Comparison of ENCODE assay signal across 23 mouse cellular contexts in genomic region chr16:24202653-24203052, GRCm38 (mm10).
DNase-seq lines count a peak whose midpoint lies in the region; ATAC-seq lines count a peak whose summit lies in the region.
"Had no signal": no experiment of that assay in that cellular context is flagged by ENCODE, and none has a peak within 500 bp of the region (broad histone marks: within the 10 kb centered on the region; RNA-seq: fewer than 3 reads in every experiment).

No protein-coding gene starts in this region.

- H3K27ac ChIP-seq in heart, embryonic 10.5 days, result peak overlapping the region; percentile 79; the same call in 1 of the 2 replicates
- H3K27ac ChIP-seq: embryonic facial prominence, embryonic 12.5 days; forebrain, embryonic 13.5 days; heart, embryonic 13.5 days; hindbrain, embryonic 12.5 days had no signal

- WGBS in heart, embryonic 10.5 days, result 80% methylated on average over 5 of the region's 5 CpGs

- H3K4me1 ChIP-seq in heart, embryonic 10.5 days, result peaks cover 57% of the 10 kb centered on the region
- H3K4me1 ChIP-seq: forebrain, embryonic 13.5 days had no signal

- no peaks in the 10 kb centered on the region for H3K27me3 ChIP-seq in heart, embryonic 10.5 days (ENCODE audit: insufficient read depth, poor library complexity, severe bottlenecking)
- H3K27me3 ChIP-seq: embryonic facial prominence, embryonic 12.5 days; forebrain, embryonic 13.5 days; heart, embryonic 13.5 days; hindbrain, embryonic 12.5 days; Patski had no signal

- no peaks in the 10 kb centered on the region for H3K9me3 ChIP-seq in heart, embryonic 10.5 days
- H3K9me3 ChIP-seq: embryonic facial prominence, embryonic 12.5 days; forebrain, embryonic 13.5 days; heart, embryonic 13.5 days; hindbrain, embryonic 12.5 days had no signal

- no peak for DNase-seq in heart, embryonic 10.5 days (ENCODE audit: low spot score)
- no peak for DNase-seq in heart, postnatal 4 days
- peak; percentile 40 for DNase-seq in lung, postnatal 36 days
- DNase-seq in lung, postnatal 14 days, result no peak
- no peak for DNase-seq in left cerebral cortex, postnatal 36 days (ENCODE audit: low spot score in 2 of 2)
- no peak for DNase-seq in spleen, adult 12 weeks (ENCODE audit: low spot score)
- DNase-seq: adrenal gland, adult 2 months; adrenal gland, postnatal 25 days; cerebellum, adult 2 months; cerebellum, postnatal 10 days; embryo, embryonic 11 days; forebrain, postnatal 0 days; gastrocnemius, postnatal 14 days; heart, postnatal 36 days had no signal

- H3K36me3 ChIP-seq in heart, embryonic 10.5 days, result no peaks in the 10 kb centered on the region
- H3K36me3 ChIP-seq: embryonic facial prominence, embryonic 12.5 days; heart, embryonic 13.5 days; hindbrain, embryonic 12.5 days had no signal

- H3K4me3 ChIP-seq in heart, embryonic 10.5 days, result no peak overlapping the region
- H3K4me3 ChIP-seq: embryonic facial prominence, embryonic 12.5 days; forebrain, embryonic 13.5 days; heart, embryonic 13.5 days; hindbrain, embryonic 12.5 days had no signal

- intact Hi-C loops in left cerebral cortex, postnatal 36 days (cut with DNase I), result no loop called here

- peak; percentile 65 for ATAC-seq in common myeloid progenitor, adult 5-6 weeks (replicated peaks; ENCODE audit: low read depth, poor library complexity, severe bottlenecking)
- peak; percentile 71 for ATAC-seq in monocyte, adult 5-6 weeks (replicated peaks; ENCODE audit: insufficient number of reproducible peaks, low FRiP score, low TSS enrichment, poor library complexity, severe bottlenecking)
- ATAC-seq: activated CD4-positive, CD25-positive, alpha-beta regulatory T cell, adult 4 months; forebrain, embryonic 13.5 days; forebrain, postnatal 0 days; hindbrain, embryonic 16.5 days; Patski had no signal
